Mouse (Mus musculus): ENCODE results near the gene Olfr281. TPM values are rescaled to one million over a fixed set of nuclear protein-coding genes. Genes with fewer than 3 reads are reported as not detected.

Olfr281 gene
- not detected for polyA plus RNA-seq (2014; fragmentation: Illumina TruSeq; extraction: RNeasy Lipid Tissue Mini Kit (QIAGEN cat#74804); ENCODE audit: low read depth, low replicate concordance)

DNA sequence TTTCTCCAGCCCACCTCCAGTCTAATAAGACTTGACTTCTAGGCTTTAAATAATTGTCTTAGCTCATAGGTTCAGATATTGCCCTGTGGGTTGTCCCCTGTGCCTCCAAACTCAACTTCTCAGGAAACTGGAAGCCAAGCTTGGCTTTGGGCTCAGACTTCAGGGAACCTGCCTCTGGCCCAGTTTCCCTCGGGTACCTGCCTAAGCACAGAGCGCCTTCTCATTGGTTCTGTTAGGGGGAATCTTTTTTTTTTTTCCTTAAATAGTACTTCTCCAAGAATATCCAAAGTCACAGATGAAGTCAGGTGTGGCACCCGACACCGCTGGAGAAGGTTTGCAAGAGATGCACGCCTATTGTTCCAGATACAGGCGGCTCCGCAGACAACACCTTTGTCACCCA lies at the start of gene Olfr281:
Gene Olfr281, plus strand, starts transcription at position 301 of the 400 bp plus-strand sequence.

DNA sequence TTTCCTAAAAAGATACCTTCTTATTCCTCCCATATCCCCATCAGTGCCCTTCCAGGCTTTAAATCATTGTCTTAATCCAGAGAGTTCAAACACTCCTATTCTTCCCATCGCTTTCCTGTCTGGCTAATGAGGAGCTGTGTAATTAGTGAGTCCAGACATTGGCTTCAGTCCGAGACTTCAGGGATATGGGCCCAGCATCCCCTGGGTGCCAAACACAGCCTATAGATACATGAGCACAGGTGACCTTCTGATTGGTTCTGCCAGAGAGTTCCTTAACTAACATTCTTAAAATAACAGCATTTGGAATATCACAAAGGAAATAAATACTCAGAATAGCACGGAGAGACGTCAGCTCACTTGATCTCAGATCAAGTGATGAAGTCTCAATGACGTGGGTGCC lies 21.5 kb upstream of the Olfr281 start, which contains the start of gene Olfr282:
Gene Olfr282, plus strand, starts transcription at position 301 of the 400 bp plus-strand sequence.

GRCm38 (mm10) chr15:98469596-98469995 lies 17.2 kb downstream of the Olfr281 start, which contains the start of gene OR5BS1P:
Gene OR5BS1P, plus strand, starts transcription at chr15:98469896.

DNA sequence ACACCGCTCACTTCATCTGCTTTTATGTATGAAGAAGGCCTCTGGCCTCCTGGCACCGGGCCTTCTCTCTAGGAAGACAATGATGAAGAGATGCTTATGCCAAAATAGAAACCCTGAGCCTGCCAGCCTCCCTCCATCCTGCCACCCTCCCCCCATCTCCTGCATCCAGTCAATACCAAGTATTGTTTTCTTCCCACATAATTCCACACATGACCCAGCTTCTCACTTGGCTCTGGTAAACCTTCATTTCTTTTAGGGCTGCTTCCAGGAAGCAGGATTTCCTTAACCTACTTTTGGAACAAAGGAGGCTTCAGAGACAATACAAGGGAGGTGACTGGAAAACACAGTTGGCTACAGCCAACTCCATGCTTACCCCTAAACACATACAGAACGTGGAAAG lies 30.3 kb downstream of the Olfr281 start, which contains the start of gene Lalba:
Gene Lalba, minus strand, starts transcription at position 21 of the 400 bp plus-strand sequence.

DNA sequence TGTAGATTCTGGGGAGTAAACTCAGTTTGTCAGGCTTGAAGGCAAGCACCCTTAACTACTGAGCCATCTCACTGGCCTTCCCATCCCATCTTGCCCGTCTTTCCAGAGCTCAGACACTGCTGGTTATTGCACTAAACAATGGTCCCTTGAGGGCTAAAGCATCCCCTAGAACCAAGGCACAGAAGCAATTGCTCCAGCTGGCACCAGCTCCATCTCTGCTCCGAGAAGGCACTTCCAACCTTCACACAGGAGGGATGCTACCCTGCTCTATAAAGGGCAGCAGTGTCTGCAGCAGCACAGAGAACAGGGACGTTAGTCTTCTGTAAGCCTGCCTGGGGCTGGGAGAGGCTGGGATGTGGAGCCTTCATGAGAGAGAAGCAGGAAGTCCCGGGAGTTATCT lies 39.7 kb downstream of the Olfr281 start, which contains the start of gene Olfr279:
Gene Olfr279, plus strand, starts transcription at position 301 of the 400 bp plus-strand sequence.

Other genes starting within 250 kb of the Olfr281 start
- gene Gm44579, start 231.6 kb upstream of the Olfr281 start, polyA plus RNA-seq (2014; fragmentation: Illumina TruSeq; extraction: RNeasy Lipid Tissue Mini Kit (QIAGEN cat#74804); ENCODE audit: low read depth, low replicate concordance): not detected
- not detected for gene Olfr287, start 231.5 kb upstream of the Olfr281 start, polyA plus RNA-seq (2014; fragmentation: Illumina TruSeq; extraction: RNeasy Lipid Tissue Mini Kit (QIAGEN cat#74804); ENCODE audit: low read depth, low replicate concordance)
- not detected for gene Olfr286, start 218.1 kb upstream of the Olfr281 start, polyA plus RNA-seq (2014; fragmentation: Illumina TruSeq; extraction: RNeasy Lipid Tissue Mini Kit (QIAGEN cat#74804); ENCODE audit: low read depth, low replicate concordance)
- not detected for gene H1fnt, start 195.3 kb upstream of the Olfr281 start, polyA plus RNA-seq (2014; fragmentation: Illumina TruSeq; extraction: RNeasy Lipid Tissue Mini Kit (QIAGEN cat#74804); ENCODE audit: low read depth, low replicate concordance)
- gene Zfp641, start 156.4 kb upstream of the Olfr281 start, polyA plus RNA-seq (2014; fragmentation: Illumina TruSeq; extraction: RNeasy Lipid Tissue Mini Kit (QIAGEN cat#74804); ENCODE audit: low read depth, low replicate concordance): 4.4 TPM
- gene Olfr285, start 135.2 kb upstream of the Olfr281 start, polyA plus RNA-seq (2014; fragmentation: Illumina TruSeq; extraction: RNeasy Lipid Tissue Mini Kit (QIAGEN cat#74804); ENCODE audit: low read depth, low replicate concordance): not detected
- not detected for gene Olfr284, start 111.6 kb upstream of the Olfr281 start, polyA plus RNA-seq (2014; fragmentation: Illumina TruSeq; extraction: RNeasy Lipid Tissue Mini Kit (QIAGEN cat#74804); ENCODE audit: low read depth, low replicate concordance)
- not detected for gene Olfr283, start 71.6 kb upstream of the Olfr281 start, polyA plus RNA-seq (2014; fragmentation: Illumina TruSeq; extraction: RNeasy Lipid Tissue Mini Kit (QIAGEN cat#74804); ENCODE audit: low read depth, low replicate concordance)
- not detected for gene Olfr282, start 21.4 kb upstream of the Olfr281 start, polyA plus RNA-seq (2014; fragmentation: Illumina TruSeq; extraction: RNeasy Lipid Tissue Mini Kit (QIAGEN cat#74804); ENCODE audit: low read depth, low replicate concordance)
- not detected for gene OR5BS1P, start 17.3 kb downstream of the Olfr281 start, polyA plus RNA-seq (2014; fragmentation: Illumina TruSeq; extraction: RNeasy Lipid Tissue Mini Kit (QIAGEN cat#74804); ENCODE audit: low read depth, low replicate concordance)
- not detected for gene Lalba, start 30.1 kb downstream of the Olfr281 start, polyA plus RNA-seq (2014; fragmentation: Illumina TruSeq; extraction: RNeasy Lipid Tissue Mini Kit (QIAGEN cat#74804); ENCODE audit: low read depth, low replicate concordance)
- gene Olfr279, start 39.8 kb downstream of the Olfr281 start, polyA plus RNA-seq (2014; fragmentation: Illumina TruSeq; extraction: RNeasy Lipid Tissue Mini Kit (QIAGEN cat#74804); ENCODE audit: low read depth, low replicate concordance): not detected
- gene Kansl2, start 81.7 kb downstream of the Olfr281 start, polyA plus RNA-seq (2014; fragmentation: Illumina TruSeq; extraction: RNeasy Lipid Tissue Mini Kit (QIAGEN cat#74804); ENCODE audit: low read depth, low replicate concordance): 29.9 TPM
- gene Ccnt1, start 118.3 kb downstream of the Olfr281 start, polyA plus RNA-seq (2014; fragmentation: Illumina TruSeq; extraction: RNeasy Lipid Tissue Mini Kit (QIAGEN cat#74804); ENCODE audit: low read depth, low replicate concordance): 41.7 TPM
- not detected for gene 4930415O20Rik, start 118.4 kb downstream of the Olfr281 start, polyA plus RNA-seq (2014; fragmentation: Illumina TruSeq; extraction: RNeasy Lipid Tissue Mini Kit (QIAGEN cat#74804); ENCODE audit: low read depth, low replicate concordance)
- 7.5 TPM for gene Adcy6, start 157.5 kb downstream of the Olfr281 start, polyA plus RNA-seq (2014; fragmentation: Illumina TruSeq; extraction: RNeasy Lipid Tissue Mini Kit (QIAGEN cat#74804); ENCODE audit: low read depth, low replicate concordance)
- 0.44 TPM for gene Cacnb3, start 178.3 kb downstream of the Olfr281 start, polyA plus RNA-seq (2014; fragmentation: Illumina TruSeq; extraction: RNeasy Lipid Tissue Mini Kit (QIAGEN cat#74804); ENCODE audit: low read depth, low replicate concordance)
- 2.1 TPM for gene Ddx23, start 210.3 kb downstream of the Olfr281 start, polyA plus RNA-seq (2014; fragmentation: Illumina TruSeq; extraction: RNeasy Lipid Tissue Mini Kit (QIAGEN cat#74804); ENCODE audit: low read depth, low replicate concordance)
- gene Rnd1, start 224.9 kb downstream of the Olfr281 start, polyA plus RNA-seq (2014; fragmentation: Illumina TruSeq; extraction: RNeasy Lipid Tissue Mini Kit (QIAGEN cat#74804); ENCODE audit: low read depth, low replicate concordance): 0.40 TPM

Measured in kidney, adult 10 weeks (tissue).